Comparison of ENCODE assay signal across 8 mouse cellular contexts in genomic region chr3:146945887-146946286, GRCm38 (mm10).
DNase-seq lines count a peak whose midpoint lies in the region; ATAC-seq and TF ChIP-seq lines count a peak whose summit lies in the region.

No protein-coding gene starts in this region.

- no peaks in the 10 kb centered on the region for H3K79me2 ChIP-seq in MEL (ENCODE audit: control insufficient read depth, insufficient read depth, low read length, poor library complexity)

- peak overlapping the region; percentile 44 for H3K4me2 ChIP-seq in forebrain, embryonic 14.5 days (ENCODE audit: low read length)
- H3K4me2 ChIP-seq in neural tube, embryonic 15.5 days = peak overlapping the region; percentile 64

- no peak for TF ChIP-seq EP300 in MEL (IDR thresholded peaks at IDR 0.05; ENCODE audit: low read depth in 1 of 2, low read length in 2 of 2)

- H3K9ac ChIP-seq in MEL (ENCODE audit: control insufficient read depth, low read depth, low read length, poor library complexity, severe bottlenecking) = no peak overlapping the region; the same call in 1 of the 2 replicates
- peak overlapping the region; percentile 37; the same call in 1 of the 2 replicates for H3K9ac ChIP-seq in forebrain, embryonic 14.5 days (ENCODE audit: low read length)
- 0 out of 2 replicates have a peak overlapping the region, but pooled peaks have one; percentile 41 for H3K9ac ChIP-seq in neural tube, embryonic 15.5 days (replicated peaks)

- no peaks in the 10 kb centered on the region for H3K4me1 ChIP-seq in MEL (ENCODE audit: control insufficient read depth in 1 of 2, insufficient read depth in 2 of 2, low read length in 2 of 2)
- no peaks in the 10 kb centered on the region for H3K4me1 ChIP-seq in forebrain, embryonic 14.5 days (ENCODE audit: control insufficient read depth, insufficient read depth, low read length)
- no peaks in the 10 kb centered on the region for H3K4me1 ChIP-seq in neural tube, embryonic 15.5 days

- no peak overlapping the region for H3K27ac ChIP-seq in MEL (ENCODE audit: control insufficient read depth, low read depth, low read length)
- no peak overlapping the region for H3K27ac ChIP-seq in forebrain, embryonic 14.5 days (ENCODE audit: low read depth, low read length)
- peak overlapping the region; percentile 63 for H3K27ac ChIP-seq in neural tube, embryonic 15.5 days (replicated peaks)

- H3K4me3 ChIP-seq in MEL (ENCODE audit: control insufficient read depth in 1 of 2, insufficient read depth in 1 of 2, low read depth in 2 of 2, low read length in 2 of 2) = peak overlapping the region; percentile 52 to 72
- H3K4me3 ChIP-seq in forebrain, embryonic 14.5 days (ENCODE audit: low read depth, low read length) = peak overlapping the region; percentile 21
- H3K4me3 ChIP-seq in neural tube, embryonic 15.5 days (replicated peaks) = peak overlapping the region; percentile 44

- peaks cover 0 to 2% of the 10 kb centered on the region in 2 experiments; a peak in 1 of 4 replicates for H3K27me3 ChIP-seq in MEL (ENCODE audit: control insufficient read depth in 1 of 2, insufficient read depth in 2 of 2, low read length in 2 of 2)
- H3K27me3 ChIP-seq in forebrain, embryonic 14.5 days (replicated peaks; ENCODE audit: control insufficient read depth, insufficient read depth, low read length) = no peaks in the 10 kb centered on the region
- no peaks in the 10 kb centered on the region for H3K27me3 ChIP-seq in neural tube, embryonic 15.5 days (replicated peaks)

- peak; percentile 83 for DNase-seq in MEL (ENCODE audit: low read depth, low spot score)
- peak; percentile 66 for DNase-seq in cerebellum, adult 11 months
- DNase-seq in forebrain, embryonic 14.5 days (ENCODE audit: low spot score) = peak; percentile 91
- peak; percentile 64 to 70 for DNase-seq in heart, postnatal 36 days
- DNase-seq in layer of hippocampus, adult 18-20 months (ENCODE audit: low spot score in 2 of 2) = peak; percentile 43 to 82
- DNase-seq in lung, adult 18-20 months = peak; percentile 25 to 47
- DNase-seq in thymus, postnatal 25 days = peak; percentile 57

- TF ChIP-seq CTCF in MEL (IDR thresholded peaks at IDR 0.05 in 2 of 3, conservative IDR thresholded peaks at IDR 0.05 in 1 of 3; ENCODE audit: control insufficient read depth in 1 of 3, insufficient read depth in 1 of 3, low read depth in 2 of 3, low read length in 3 of 3, poor library complexity in 1 of 3, severe bottlenecking in 1 of 3) = peak; percentile 62 to 77 (median 73)

- intact Hi-C loops in heart, postnatal 36 days (cut with DNase I) = loop anchor here (5.0 to 10.0 kb wide), 2 partner anchors 619 to 761 kb away; no protein-coding TSS in a partner anchor

- no peak for TF ChIP-seq POLR2A in MEL (IDR thresholded peaks at IDR 0.05; ENCODE audit: control insufficient read depth in 1 of 2, insufficient read depth in 1 of 2, low read depth in 1 of 2, low read length in 2 of 2, poor library complexity in 1 of 2)

- WGBS in forebrain, embryonic 14.5 days = under 1% methylated on average over 13 of the region's 13 CpGs
- WGBS in neural tube, embryonic 15.5 days = under 1% methylated on average over 13 of the region's 13 CpGs

- peak; percentile 50 for TF ChIP-seq RAD21 in MEL (IDR thresholded peaks at IDR 0.05; ENCODE audit: low read depth, low read length)

- peak; percentile 87 for ATAC-seq in forebrain, embryonic 14.5 days
- peak; percentile 73 for ATAC-seq in neural tube, embryonic 15.5 days (ENCODE audit: low FRiP score)

- 0 out of 4 replicates have a peak, but pooled peaks cover 0 to 2% of the 10 kb centered on the region in 2 experiments for H3K36me3 ChIP-seq in MEL (ENCODE audit: control insufficient read depth in 1 of 2, insufficient read depth in 2 of 2, low read length in 2 of 2)
- no peaks in the 10 kb centered on the region for H3K36me3 ChIP-seq in forebrain, embryonic 14.5 days (ENCODE audit: control insufficient read depth, insufficient read depth, low read length)
- peaks cover 5% of the 10 kb centered on the region; the same call in 1 of the 2 replicates for H3K36me3 ChIP-seq in neural tube, embryonic 15.5 days

- no peaks in the 10 kb centered on the region for H3K9me3 ChIP-seq in MEL (replicated peaks; ENCODE audit: insufficient read depth, low read length)
- H3K9me3 ChIP-seq in forebrain, embryonic 14.5 days (replicated peaks; ENCODE audit: control insufficient read depth, low read length) = no peaks in the 10 kb centered on the region
- H3K9me3 ChIP-seq in neural tube, embryonic 15.5 days (replicated peaks) = no peaks in the 10 kb centered on the region

TF ChIP-seq in MEL, 35 proteins besides CTCF, POLR2A, EP300 and RAD21:
- TF ChIP-seq GABPA (IDR thresholded peaks at IDR 0.05; ENCODE audit: low read depth, low read length) = no peak
- TF ChIP-seq MYC (IDR thresholded peaks at IDR 0.05; ENCODE audit: low read depth, low read length) = 0 out of 2 replicates have a peak, but pooled peaks have one; percentile 19
- no peak for TF ChIP-seq JUND (IDR thresholded peaks at IDR 0.05; ENCODE audit: low read depth, low read length)
- TF ChIP-seq CHD1 (IDR thresholded peaks at IDR 0.05; ENCODE audit: low read depth, low read length) = no peak
- no peak for TF ChIP-seq TCF12 (IDR thresholded peaks at IDR 0.05; ENCODE audit: low read depth, low read length)
- TF ChIP-seq MEF2A (IDR thresholded peaks at IDR 0.05; ENCODE audit: extremely low read depth, insufficient replicate concordance, low read depth, low read length, poor library complexity, severe bottlenecking) = no peak
- TF ChIP-seq SMC3 (IDR thresholded peaks at IDR 0.05; ENCODE audit: low read depth, low read length) = peak; percentile 68
- TF ChIP-seq ETS1 (IDR thresholded peaks at IDR 0.05; ENCODE audit: low read depth, low read length) = no peak
- no peak for TF ChIP-seq E2F4 (IDR thresholded peaks at IDR 0.05; ENCODE audit: borderline replicate concordance, low read depth, low read length)
- no peak for TF ChIP-seq POLR2AphosphoS5 (IDR thresholded peaks at IDR 0.05; ENCODE audit: borderline replicate concordance, low read depth, low read length)
- TF ChIP-seq ELF1 (IDR thresholded peaks at IDR 0.05; ENCODE audit: low read depth, low read length) = no peak
- TF ChIP-seq ZNF384 (IDR thresholded peaks at IDR 0.05; ENCODE audit: low read depth, low read length) = no peak
- no peak for TF ChIP-seq MAX (IDR thresholded peaks at IDR 0.05; ENCODE audit: low read length)
- TF ChIP-seq KAT2A (conservative IDR thresholded peaks at IDR 0.05; ENCODE audit: low read depth, low read length) = no peak
- TF ChIP-seq ZC3H11A (IDR thresholded peaks at IDR 0.05; ENCODE audit: low read depth, low read length) = peak; percentile 44
- no peak for TF ChIP-seq TBP (IDR thresholded peaks at IDR 0.05; ENCODE audit: low read depth, low read length)

Comparison
In these comparisons a context has a peak if more than half of its experiments do, and no peak if none do; other contexts are left out.
1. DNase-seq: peak in every context shown above with its lines; median percentile 91 in forebrain, embryonic 14.5 days; 83 in MEL; 67 in heart, postnatal 36 days; 66 in cerebellum, adult 11 months; 62 in layer of hippocampus, adult 18-20 months; 57 in thymus, postnatal 25 days; 36 in lung, adult 18-20 months.